Mouse (Mus musculus) erythroid progenitor cell, adult 5-6 weeks (primary cell): ENCODE data around the gene Ccdc160. TPM values are rescaled to one million over a fixed set of nuclear protein-coding genes. Genes with fewer than 3 reads are reported as not detected.

Experiments used
- ATAC-seq: replicated peaks from 2 replicates; pipeline ENCODE4 v1.8.0; 2016; ENCODE audit warnings: moderate number of reproducible peaks, mild to moderate bottlenecking, moderate TSS enrichment, inconsistent platforms; ENCODE audit not compliant: poor library complexity, low FRiP score, severe bottlenecking
- total RNA-seq, 2 experiments: library from RNA; stranded (forward) in 1 of 2; stranded (reverse) in 1 of 2; fragments of 150-400 nt in 1 of 2; fragments of 186-747, 209-891 nt in 1 of 2; gene quantifications; 2 replicates each; pipeline versions ENCODE4 v1.2.3 to v1.2.4; 2015 to 2017; ENCODE audit warnings: low replicate concordance in 2 of 2

Gene Ccdc160
- total RNA-seq, 2 experiments from 2014 or later = not detected

- no peak for ATAC-seq
Observed at GRCm38 (mm10) chrX:52799566-52799965, 8.6 kb downstream of the Ccdc160 start.

- no peak for ATAC-seq
Observed at GRCm38 (mm10) chrX:52819338-52819737, 28.3 kb downstream of the Ccdc160 start.

Other genes starting within 250 kb of the Ccdc160 start
- gene Gpc3, start 177.2 kb upstream of the Ccdc160 start, total RNA-seq (2015; ENCODE audit: low replicate concordance) = not detected in 2 replicates
- not detected in 2 replicates for gene Gpc3, start 177.2 kb upstream of the Ccdc160 start, total RNA-seq (2017; ENCODE audit: low replicate concordance)
- gene Phf6, start 121.1 kb downstream of the Ccdc160 start, total RNA-seq (2015; ENCODE audit: low replicate concordance) = 23.5 and 27.8 TPM in 2 replicates
- gene Phf6, start 121.1 kb downstream of the Ccdc160 start, total RNA-seq (2017; ENCODE audit: low replicate concordance) = 15.2 and 18.9 TPM in 2 replicates
- gene Hprt, start 196.9 kb downstream of the Ccdc160 start, total RNA-seq (2015; ENCODE audit: low replicate concordance) = 82.6 and 119 TPM in 2 replicates
- gene Hprt, start 196.9 kb downstream of the Ccdc160 start, total RNA-seq (2017; ENCODE audit: low replicate concordance) = 86.4 and 105 TPM in 2 replicates